Mouse (Mus musculus): ENCODE measurements around the gene Adipor1. TPM values are rescaled to one million over a fixed set of nuclear protein-coding genes. Genes with fewer than 3 reads are reported as not detected.

Adipor1 gene
- polyA plus RNA-seq, 1 experiment from 2014 or later, result 123 TPM

DNA sequence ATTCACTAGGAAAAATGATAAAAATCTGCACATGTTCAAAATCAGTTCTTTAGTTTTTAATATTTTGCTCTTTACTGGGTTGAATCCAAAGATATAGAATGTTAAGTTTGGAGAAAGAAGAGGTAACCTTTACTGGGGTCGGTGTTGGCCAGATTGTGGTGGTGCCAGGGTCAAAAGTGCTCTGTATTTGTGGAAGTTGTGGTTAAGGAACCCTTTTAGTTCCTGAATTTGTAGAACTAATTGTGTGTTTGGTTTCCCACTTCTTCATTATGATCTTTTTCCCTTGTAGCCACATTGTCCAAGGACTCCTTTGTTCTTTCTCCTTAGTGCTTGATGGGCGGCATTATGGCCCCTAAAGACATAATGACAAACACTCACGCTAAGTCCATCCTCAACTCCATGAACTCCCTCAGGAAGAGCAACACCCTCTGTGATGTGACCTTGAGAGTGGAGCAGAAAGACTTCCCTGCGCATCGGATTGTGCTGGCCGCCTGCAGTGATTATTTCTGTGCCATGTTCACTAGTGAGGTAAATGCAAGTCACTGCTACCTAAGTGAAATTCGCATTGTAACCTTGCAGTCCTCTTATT, 43.1 kb downstream of the Adipor1 start:
- WGBS, result 86% methylated on average over 7 of the region's 7 CpGs
- DNase-seq (ENCODE audit: low spot score), result peak; percentile 16
- Histone ChIP-seq H3K36me3 (ENCODE audit: insufficient read depth, low read length) (peaks cover 7% of the 10 kb centered on the region; the same call in 1 of the 2 replicates), H3K4me3 (ENCODE audit: low read depth, low read length) (no peak overlapping the region), H3K9me3 (ENCODE audit: low read length) (no peaks in the 10 kb centered on the region), H3K4me1 (ENCODE audit: insufficient read depth, low read depth, low read length) (peaks cover 5% of the 10 kb centered on the region; the same call in 1 of the 2 replicates), H3K27ac (ENCODE audit: low read length) (no peak overlapping the region), H3K27me3 (replicated peaks; ENCODE audit: insufficient read depth, low read length) (no peaks in the 10 kb centered on the region), H3K4me2 (replicated peaks; ENCODE audit: low read depth, low read length) (no peak overlapping the region), H3K9ac (replicated peaks; ENCODE audit: low read depth) (no peak overlapping the region)
- no peak for TF ChIP-seq EP300 (IDR thresholded peaks at IDR 0.05)
- TF ChIP-seq CTCF (IDR thresholded peaks at IDR 0.05), result no peak
- ATAC-seq, result no peak

DNA sequence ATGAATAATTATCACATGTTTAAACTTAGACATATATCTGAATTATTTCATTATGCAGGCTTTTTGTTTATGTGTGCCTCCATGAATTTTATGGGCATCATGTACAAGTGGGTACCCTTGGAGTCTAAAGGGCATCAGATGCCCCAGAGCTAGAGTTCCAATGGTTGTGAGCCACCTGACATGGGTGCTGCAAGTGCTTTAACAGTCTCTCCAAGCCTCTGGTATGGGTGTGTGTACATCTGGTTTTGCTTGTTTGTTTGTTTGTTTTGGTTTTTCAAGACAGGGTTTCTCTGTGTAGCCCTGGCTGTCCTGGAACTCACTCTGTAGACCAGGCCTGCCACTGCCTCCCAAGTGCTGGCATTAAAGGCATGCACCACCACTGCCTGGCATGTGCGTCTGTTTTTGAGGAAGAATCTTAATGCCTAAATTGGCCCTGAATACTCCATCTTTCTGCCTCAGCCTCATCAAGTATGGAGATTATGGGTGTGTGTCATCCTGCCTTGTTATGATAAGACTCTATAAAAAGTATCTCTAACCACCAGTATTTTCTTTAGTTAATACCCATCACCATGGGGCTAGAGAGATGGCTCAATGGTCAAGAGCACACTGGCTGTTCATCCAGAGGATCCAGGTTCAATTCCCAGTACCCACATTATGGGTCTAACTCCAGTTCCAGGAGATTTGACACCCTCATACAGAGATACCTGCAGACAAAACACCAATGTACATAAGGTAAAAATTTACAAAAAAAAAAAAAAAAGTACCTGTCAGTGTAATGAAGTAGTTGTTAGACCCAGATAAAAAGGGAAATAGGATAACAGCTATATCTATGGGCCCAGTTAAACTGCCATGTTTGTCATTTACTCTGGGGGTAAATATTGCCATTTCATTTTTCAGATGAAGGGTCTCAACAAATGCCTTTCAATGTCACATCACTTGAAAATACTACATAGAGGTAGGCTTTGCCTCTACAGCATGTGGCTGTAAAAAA, 45.4 kb downstream of the Adipor1 start:
- no peak for ATAC-seq
- no peaks in the 10 kb centered on the region for H3K27me3 ChIP-seq (replicated peaks; ENCODE audit: insufficient read depth, low read length)
- no peak overlapping the region for H3K4me3 ChIP-seq (ENCODE audit: low read depth, low read length)
- peaks cover 5% of the 10 kb centered on the region; the same call in 1 of the 2 replicates for H3K4me1 ChIP-seq (ENCODE audit: insufficient read depth, low read depth, low read length)
- no peak overlapping the region for H3K27ac ChIP-seq (ENCODE audit: low read length)
- no peaks in the 10 kb centered on the region for H3K9me3 ChIP-seq (ENCODE audit: low read length)
- peaks cover 16% of the 10 kb centered on the region; the same call in 1 of the 2 replicates for H3K36me3 ChIP-seq (ENCODE audit: insufficient read depth, low read length)
- no peak for TF ChIP-seq CTCF (IDR thresholded peaks at IDR 0.05)
- no peak for TF ChIP-seq EP300 (IDR thresholded peaks at IDR 0.05)
- DNase-seq (ENCODE audit: low spot score), result no peak
- 91% methylated on average over 1 of the region's 1 CpGs for WGBS
- H3K4me2 ChIP-seq (replicated peaks; ENCODE audit: low read depth, low read length), result no peak overlapping the region
- no peak overlapping the region for H3K9ac ChIP-seq (replicated peaks; ENCODE audit: low read depth)

Other genes starting within 250 kb of the Adipor1 start
- gene Chil1, start 233.2 kb upstream of the Adipor1 start, polyA plus RNA-seq (2015; fragmentation: Nextera tagmentation; extraction: Ambion mirVana), result 550 and 782 TPM in 2 replicates
- 0.18 and 0.38 TPM in 2 replicates for gene Mybph, start 221.9 kb upstream of the Adipor1 start, polyA plus RNA-seq (2015; fragmentation: Nextera tagmentation; extraction: Ambion mirVana)
- 4.8 and 4.9 TPM in 2 replicates for gene Adora1, start 179.9 kb upstream of the Adipor1 start, polyA plus RNA-seq (2015; fragmentation: Nextera tagmentation; extraction: Ambion mirVana)
- gene Myog, start 125.4 kb upstream of the Adipor1 start, polyA plus RNA-seq (2015; fragmentation: Nextera tagmentation; extraction: Ambion mirVana), result not detected in 2 replicates
- 4.5 TPM in 2 replicates for gene Ppfia4, start 82.5 kb upstream of the Adipor1 start, polyA plus RNA-seq (2015; fragmentation: Nextera tagmentation; extraction: Ambion mirVana)
- 42.9 and 44.8 TPM in 2 replicates for gene Tmem183a, start 53.4 kb upstream of the Adipor1 start, polyA plus RNA-seq (2015; fragmentation: Nextera tagmentation; extraction: Ambion mirVana)
- 0.06 TPM in 1 of 2 replicates, not detected in the other for gene 4933406M09Rik, start 29.4 kb upstream of the Adipor1 start, polyA plus RNA-seq (2015; fragmentation: Nextera tagmentation; extraction: Ambion mirVana)
- 15.3 and 22.2 TPM in 2 replicates for gene Cyb5r1, start 9.8 kb upstream of the Adipor1 start, polyA plus RNA-seq (2015; fragmentation: Nextera tagmentation; extraction: Ambion mirVana)
- 11.3 and 12.8 TPM in 2 replicates for gene Klhl12, start 40.2 kb downstream of the Adipor1 start, polyA plus RNA-seq (2015; fragmentation: Nextera tagmentation; extraction: Ambion mirVana)
- 28.0 and 29.1 TPM in 2 replicates for gene Rabif, start 79.3 kb downstream of the Adipor1 start, polyA plus RNA-seq (2015; fragmentation: Nextera tagmentation; extraction: Ambion mirVana)
- gene Mgat4e, start 134.3 kb downstream of the Adipor1 start, polyA plus RNA-seq (2015; fragmentation: Nextera tagmentation; extraction: Ambion mirVana), result not detected in 2 replicates
- gene Kdm5b, start 144.8 kb downstream of the Adipor1 start, polyA plus RNA-seq (2015; fragmentation: Nextera tagmentation; extraction: Ambion mirVana), result 33.3 and 37.5 TPM in 2 replicates
- gene Syt2, start 231.3 kb downstream of the Adipor1 start, polyA plus RNA-seq (2015; fragmentation: Nextera tagmentation; extraction: Ambion mirVana), result 0.14 TPM in 2 replicates

All from lung, postnatal 0 days (tissue).